Mouse (Mus musculus) ZHBTc4 (cell line): Measurements from ENCODE around the gene Klhl8.

Source experiments
- DNase-seq: peaks from one replicate; pipeline ENCODE4 v3.0.0-alpha.2; 2011; ENCODE audit warnings: low read depth, low spot score

The Klhl8 gene

DNA sequence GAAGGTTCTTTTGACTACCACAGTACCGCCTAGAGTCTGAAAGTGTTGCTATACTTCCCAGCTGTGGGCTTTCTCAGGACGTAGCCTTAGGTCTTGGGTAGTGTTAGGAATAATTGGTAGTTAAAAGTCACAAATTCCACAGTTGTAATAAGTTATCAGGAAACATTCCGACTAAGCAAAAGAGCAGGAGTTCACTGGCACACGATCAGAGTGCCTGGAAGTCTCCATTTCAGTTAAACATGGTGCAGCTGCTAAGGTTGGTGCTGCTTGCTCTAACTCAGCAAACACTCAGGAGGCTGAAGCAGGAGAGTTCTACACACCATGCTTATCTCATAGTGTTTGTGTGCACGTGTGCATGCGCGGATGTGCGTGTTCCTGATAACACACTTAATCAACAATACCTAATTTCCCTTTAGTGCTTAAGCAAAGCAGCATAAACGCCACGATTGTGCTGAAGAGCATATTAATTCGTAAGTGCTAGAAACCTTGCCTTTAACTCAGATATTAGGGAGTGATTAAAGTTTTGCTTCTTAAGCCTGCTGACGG lies 97.0 kb downstream of the Klhl8 start:
- no peak for DNase-seq

DNA sequence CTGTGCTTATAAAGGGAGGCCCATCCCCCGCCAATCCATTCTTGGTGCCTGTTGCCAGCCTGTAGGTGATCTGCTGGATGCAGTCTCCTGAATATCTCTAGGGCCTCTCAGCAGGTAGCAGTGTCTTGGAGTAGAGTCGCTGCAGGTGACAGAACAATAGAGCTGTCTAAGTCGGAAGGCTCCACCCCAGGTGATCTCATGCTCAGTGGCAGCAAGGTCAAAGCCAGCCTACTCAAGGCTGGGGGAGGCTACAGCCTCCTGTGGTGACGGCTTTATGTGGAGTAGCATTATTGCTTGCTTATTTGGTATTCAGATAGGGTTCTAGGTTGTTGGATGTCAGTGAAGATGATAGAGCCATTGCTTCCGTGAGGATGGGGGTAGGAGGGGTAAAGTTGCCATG lies 97.8 kb downstream of the Klhl8 start:
- DNase-seq = peak; percentile 95
